Comparison of ENCODE assay signal across 29 mouse cellular contexts in genomic region chr6:103312149-103312548, GRCm38 (mm10).
DNase-seq lines count a peak whose midpoint lies in the region; ATAC-seq lines count a peak whose summit lies in the region.
"Had no signal": no experiment of that assay in that cellular context is flagged by ENCODE, and none has a peak within 500 bp of the region (broad histone marks: within the 10 kb centered on the region; RNA-seq: fewer than 3 reads in every experiment).

No protein-coding gene starts in this region.

- peak overlapping the region; percentile 64; the same call in 1 of the 2 replicates for H3K27ac ChIP-seq in hindbrain, embryonic 13.5 days
- H3K27ac ChIP-seq in hindbrain, embryonic 14.5 days = no peak overlapping the region
- no peak overlapping the region for H3K27ac ChIP-seq in hindbrain, embryonic 15.5 days (replicated peaks)
- H3K27ac ChIP-seq in neural tube, embryonic 15.5 days (replicated peaks) = peak overlapping the region; percentile 29
- no peak overlapping the region for H3K27ac ChIP-seq in midbrain, embryonic 10.5 days (replicated peaks)
- H3K27ac ChIP-seq: embryonic facial prominence, embryonic 12.5 days; heart, embryonic 10.5 days; heart, embryonic 15.5 days; limb, embryonic 13.5 days; lung, embryonic 15.5 days; midbrain, embryonic 13.5 days; stomach, postnatal 0 days had no signal

- H3K9ac ChIP-seq in hindbrain, embryonic 13.5 days = no peak overlapping the region
- no peak overlapping the region for H3K9ac ChIP-seq in hindbrain, embryonic 14.5 days
- no peak overlapping the region for H3K9ac ChIP-seq in hindbrain, embryonic 15.5 days
- H3K9ac ChIP-seq in neural tube, embryonic 15.5 days (replicated peaks) = no peak overlapping the region
- H3K9ac ChIP-seq: embryonic facial prominence, embryonic 12.5 days; heart, embryonic 15.5 days; limb, embryonic 13.5 days; lung, embryonic 15.5 days; midbrain, embryonic 13.5 days had no signal

- H3K27me3 ChIP-seq in hindbrain, embryonic 13.5 days = no peaks in the 10 kb centered on the region
- H3K27me3 ChIP-seq in hindbrain, embryonic 14.5 days (ENCODE audit: control insufficient read depth, insufficient read depth, low read length) = no peaks in the 10 kb centered on the region
- H3K27me3 ChIP-seq in hindbrain, embryonic 15.5 days = no peaks in the 10 kb centered on the region
- no peaks in the 10 kb centered on the region for H3K27me3 ChIP-seq in neural tube, embryonic 15.5 days (replicated peaks)
- peaks cover 26% of the 10 kb centered on the region for H3K27me3 ChIP-seq in midbrain, embryonic 10.5 days (ENCODE audit: low read depth, poor library complexity, severe bottlenecking)
- H3K27me3 ChIP-seq: embryonic facial prominence, embryonic 12.5 days; heart, embryonic 15.5 days; limb, embryonic 13.5 days; lung, embryonic 15.5 days; megakaryocyte, embryonic 14.5 days had no signal

- H3K9me3 ChIP-seq in hindbrain, embryonic 13.5 days = no peaks in the 10 kb centered on the region
- no peaks in the 10 kb centered on the region for H3K9me3 ChIP-seq in hindbrain, embryonic 14.5 days (ENCODE audit: control insufficient read depth, low read length)
- no peaks in the 10 kb centered on the region for H3K9me3 ChIP-seq in hindbrain, embryonic 15.5 days
- no peaks in the 10 kb centered on the region for H3K9me3 ChIP-seq in neural tube, embryonic 15.5 days (replicated peaks)
- no peaks in the 10 kb centered on the region for H3K9me3 ChIP-seq in midbrain, embryonic 10.5 days (replicated peaks)
- H3K9me3 ChIP-seq: embryonic facial prominence, embryonic 12.5 days; heart, embryonic 10.5 days; heart, embryonic 15.5 days; limb, embryonic 13.5 days; lung, embryonic 15.5 days; megakaryocyte, embryonic 14.5 days; midbrain, embryonic 13.5 days had no signal

- WGBS in hindbrain, embryonic 13.5 days = 50% methylated on average over 6 of the region's 6 CpGs
- WGBS in hindbrain, embryonic 14.5 days = 50% methylated on average over 6 of the region's 6 CpGs
- 41% methylated on average over 6 of the region's 6 CpGs for WGBS in hindbrain, embryonic 15.5 days
- WGBS in neural tube, embryonic 15.5 days = 37% methylated on average over 6 of the region's 6 CpGs
- 86% methylated on average over 6 of the region's 6 CpGs for WGBS in midbrain, embryonic 10.5 days

- H3K4me1 ChIP-seq in hindbrain, embryonic 13.5 days (replicated peaks) = peaks cover 18% of the 10 kb centered on the region
- H3K4me1 ChIP-seq in hindbrain, embryonic 14.5 days (replicated peaks; ENCODE audit: control insufficient read depth, insufficient read depth, low read length) = peaks cover 15% of the 10 kb centered on the region; the same call in 1 of the 2 replicates
- peaks cover 12% of the 10 kb centered on the region for H3K4me1 ChIP-seq in hindbrain, embryonic 15.5 days (replicated peaks)
- peaks cover 11% of the 10 kb centered on the region for H3K4me1 ChIP-seq in neural tube, embryonic 15.5 days
- H3K4me1 ChIP-seq in midbrain, embryonic 10.5 days = peaks cover 21% of the 10 kb centered on the region
- H3K4me1 ChIP-seq: embryonic facial prominence, embryonic 12.5 days; heart, embryonic 10.5 days; heart, embryonic 15.5 days; limb, embryonic 13.5 days; lung, embryonic 15.5 days had no signal

- no peak for ATAC-seq in hindbrain, embryonic 13.5 days (ENCODE audit: low FRiP score)
- no peak for ATAC-seq in hindbrain, embryonic 14.5 days (ENCODE audit: low FRiP score)
- ATAC-seq in hindbrain, embryonic 15.5 days (ENCODE audit: low FRiP score, low read depth) = 0 out of 2 replicates have a peak, but pooled peaks have one; percentile 30
- ATAC-seq in neural tube, embryonic 15.5 days (ENCODE audit: low FRiP score) = peak; percentile 46; the same call in 1 of the 2 replicates
- ATAC-seq: forebrain, embryonic 14.5 days; intestine, postnatal 0 days; Patski had no signal

- no peak for DNase-seq in hindbrain, embryonic 14.5 days (ENCODE audit: low spot score)
- DNase-seq in kidney, postnatal 14 days = peak; percentile 1
- DNase-seq in kidney, adult 8-10 months = no peak
- DNase-seq in midbrain, embryonic 10.5 days (ENCODE audit: low spot score) = no peak
- DNase-seq: adrenal gland, postnatal 10 days; cerebellum, adult 11-12 months; cerebellum, adult 9-11 months; embryo, embryonic 11 days; gastrocnemius, postnatal 14 days; heart, adult 11 months; layer of hippocampus, adult 9-11 months; right cerebral cortex, postnatal 4 days; thymus, adult 18-20 months; thymus, postnatal 25 days had no signal

- H3K4me3 ChIP-seq in hindbrain, embryonic 13.5 days = no peak overlapping the region
- no peak overlapping the region for H3K4me3 ChIP-seq in hindbrain, embryonic 14.5 days (replicated peaks; ENCODE audit: low read length)
- no peak overlapping the region for H3K4me3 ChIP-seq in hindbrain, embryonic 15.5 days
- H3K4me3 ChIP-seq in neural tube, embryonic 15.5 days (replicated peaks) = no peak overlapping the region
- no peak overlapping the region for H3K4me3 ChIP-seq in midbrain, embryonic 10.5 days
- H3K4me3 ChIP-seq: embryonic facial prominence, embryonic 12.5 days; heart, embryonic 10.5 days; heart, embryonic 15.5 days; limb, embryonic 13.5 days; lung, embryonic 15.5 days; megakaryocyte, embryonic 14.5 days; midbrain, embryonic 13.5 days had no signal

- no peaks in the 10 kb centered on the region for H3K36me3 ChIP-seq in hindbrain, embryonic 13.5 days
- H3K36me3 ChIP-seq in hindbrain, embryonic 14.5 days (replicated peaks; ENCODE audit: control insufficient read depth, insufficient read depth) = no peaks in the 10 kb centered on the region
- no peaks in the 10 kb centered on the region for H3K36me3 ChIP-seq in hindbrain, embryonic 15.5 days
- no peaks in the 10 kb centered on the region for H3K36me3 ChIP-seq in neural tube, embryonic 15.5 days
- H3K36me3 ChIP-seq in midbrain, embryonic 10.5 days = no peaks in the 10 kb centered on the region
- H3K36me3 ChIP-seq: embryonic facial prominence, embryonic 12.5 days; heart, embryonic 10.5 days; heart, embryonic 15.5 days; limb, embryonic 13.5 days; lung, embryonic 15.5 days; midbrain, embryonic 13.5 days had no signal

- no peak overlapping the region for H3K4me2 ChIP-seq in hindbrain, embryonic 13.5 days
- H3K4me2 ChIP-seq in hindbrain, embryonic 14.5 days (replicated peaks) = no peak overlapping the region
- H3K4me2 ChIP-seq in hindbrain, embryonic 15.5 days = no peak overlapping the region
- no peak overlapping the region for H3K4me2 ChIP-seq in neural tube, embryonic 15.5 days
- H3K4me2 ChIP-seq: embryonic facial prominence, embryonic 12.5 days; heart, embryonic 15.5 days; limb, embryonic 13.5 days; liver, embryonic 11.5 days; lung, embryonic 15.5 days; midbrain, embryonic 13.5 days had no signal

Comparison
In these comparisons a context has a peak if more than half of its experiments do, and no peak if none do; other contexts are left out.
1. ATAC-seq: peak in hindbrain, embryonic 15.5 days (single experiment) and neural tube, embryonic 15.5 days (single experiment); none in hindbrain, embryonic 13.5 days (single experiment) and hindbrain, embryonic 14.5 days (single experiment).
2. H3K27ac ChIP-seq: peak in hindbrain, embryonic 13.5 days (single experiment) and neural tube, embryonic 15.5 days (single experiment); none in hindbrain, embryonic 14.5 days (single experiment), hindbrain, embryonic 15.5 days (single experiment) and midbrain, embryonic 10.5 days (single experiment).